25 mouse cellular contexts compared by ENCODE assay signal in the genomic region with DNA sequence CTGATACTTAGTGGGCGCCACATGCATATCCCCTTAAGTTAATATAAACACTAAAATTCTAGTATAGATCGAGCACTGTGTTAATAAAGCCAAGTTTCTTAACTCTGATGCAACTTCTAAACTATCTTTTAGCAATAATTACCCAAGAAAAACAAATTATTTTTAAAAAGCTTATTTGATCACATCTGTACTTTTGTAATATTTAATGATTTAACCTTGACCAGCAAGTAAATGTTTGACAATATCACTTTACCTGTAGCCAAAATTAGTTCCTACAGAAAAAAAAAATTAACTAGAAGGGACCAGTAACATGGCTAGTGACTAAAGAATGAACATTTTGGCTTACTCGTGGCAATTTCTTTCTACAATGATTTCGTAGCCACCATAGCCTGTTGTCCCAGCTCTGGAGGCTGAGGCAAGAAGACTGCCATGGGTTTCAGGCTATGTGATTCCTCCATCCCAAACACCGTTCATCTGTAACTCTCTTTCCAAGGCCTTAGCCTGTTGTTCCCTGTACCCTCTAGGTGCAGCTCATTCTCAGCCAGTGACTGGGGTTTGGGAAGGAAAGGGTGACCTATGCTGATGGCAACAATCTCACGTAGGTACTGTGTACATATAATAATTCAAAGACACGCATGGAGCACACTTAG. TPM values are rescaled to one million over a fixed set of nuclear protein-coding genes. Genes with fewer than 3 reads are reported as not detected.
DNase-seq lines count a peak whose midpoint lies in the region; ATAC-seq and TF ChIP-seq lines count a peak whose summit lies in the region.
"Had no signal": no experiment of that assay in that cellular context is flagged by ENCODE, and none has a peak within 500 bp of the region (broad histone marks: within the 10 kb centered on the region; RNA-seq: fewer than 3 reads in every experiment).

No protein-coding gene starts in this region.

- H3K4me2 ChIP-seq in kidney, embryonic 16.5 days (replicated peaks; ENCODE audit: low read depth, low read length), result no peak overlapping the region
- H3K4me2 ChIP-seq in liver, postnatal 0 days (ENCODE audit: low read depth, low read length), result no peak overlapping the region
- no peak overlapping the region for H3K4me2 ChIP-seq in liver, embryonic 12.5 days
- H3K4me2 ChIP-seq: embryonic facial prominence, embryonic 12.5 days; embryonic facial prominence, embryonic 15.5 days; heart, embryonic 12.5 days; heart, embryonic 15.5 days; hindbrain, embryonic 14.5 days had no signal

- no peak for TF ChIP-seq POLR2A in kidney, adult 2 months (IDR thresholded peaks at IDR 0.05; ENCODE audit: low read depth, low read length)

- peaks cover 4% of the 10 kb centered on the region; the same call in 1 of the 2 replicates for H3K36me3 ChIP-seq in kidney, adult 2 months (ENCODE audit: control insufficient read depth, insufficient read depth, low read length)
- peaks cover 60% of the 10 kb centered on the region for H3K36me3 ChIP-seq in kidney, embryonic 16.5 days (ENCODE audit: insufficient read depth, low read length)
- H3K36me3 ChIP-seq in liver, postnatal 0 days (replicated peaks; ENCODE audit: insufficient read depth, low read length), result peaks cover 56% of the 10 kb centered on the region
- H3K36me3 ChIP-seq in liver, embryonic 12.5 days, result peaks cover 96% of the 10 kb centered on the region

- H3K4me1 ChIP-seq in kidney, adult 2 months (ENCODE audit: control insufficient read depth, insufficient read depth, low read length), result peaks cover 40% of the 10 kb centered on the region
- no peaks in the 10 kb centered on the region for H3K4me1 ChIP-seq in kidney, embryonic 16.5 days (ENCODE audit: insufficient read depth, low read length)
- peaks cover 11% of the 10 kb centered on the region for H3K4me1 ChIP-seq in liver, postnatal 0 days (ENCODE audit: insufficient read depth)
- no peaks in the 10 kb centered on the region for H3K4me1 ChIP-seq in liver, embryonic 12.5 days
- H3K4me1 ChIP-seq: embryonic facial prominence, embryonic 12.5 days; embryonic facial prominence, embryonic 15.5 days had no signal

- no peaks in the 10 kb centered on the region for H3K27me3 ChIP-seq in kidney, adult 2 months (replicated peaks; ENCODE audit: control insufficient read depth, insufficient read depth, low read length)
- no peaks in the 10 kb centered on the region for H3K27me3 ChIP-seq in kidney, embryonic 16.5 days (ENCODE audit: insufficient read depth, low read length)
- H3K27me3 ChIP-seq in liver, postnatal 0 days (ENCODE audit: insufficient read depth, low read length), result no peaks in the 10 kb centered on the region
- H3K27me3 ChIP-seq in liver, embryonic 12.5 days (replicated peaks), result no peaks in the 10 kb centered on the region
- H3K27me3 ChIP-seq: embryonic facial prominence, embryonic 12.5 days; embryonic facial prominence, embryonic 15.5 days; heart, embryonic 12.5 days; heart, embryonic 15.5 days had no signal

- H3K4me3 ChIP-seq in kidney, adult 2 months (ENCODE audit: insufficient read depth, low read depth, low read length), result no peak overlapping the region
- no peak overlapping the region for H3K4me3 ChIP-seq in kidney, embryonic 16.5 days (ENCODE audit: low read length)
- H3K4me3 ChIP-seq in liver, postnatal 0 days (ENCODE audit: low read depth, low read length), result no peak overlapping the region
- no peak overlapping the region for H3K4me3 ChIP-seq in liver, embryonic 12.5 days
- H3K4me3 ChIP-seq: embryonic facial prominence, embryonic 12.5 days; embryonic facial prominence, embryonic 15.5 days; gastrocnemius, adult 2 months; heart, embryonic 12.5 days; heart, embryonic 15.5 days had no signal

- DNase-seq in kidney, adult 2 months, result peak; percentile 48
- DNase-seq in kidney, adult 11 months, result no peak
- no peak for DNase-seq in kidney, postnatal 25 days
- DNase-seq in liver, postnatal 0 days, result no peak
- DNase-seq: adrenal gland, adult 2 months; adrenal gland, postnatal 14 days; cerebellum, adult 11 months; cerebellum, adult 2 months; cerebellum, adult 9-11 months; cerebellum, postnatal 25 days; forebrain, postnatal 0 days; gastrocnemius, adult 2 months; gastrocnemius, postnatal 14 days; heart, adult 18-20 months; heart, postnatal 10 days; heart, postnatal 4 days had no signal

- no peak for TF ChIP-seq CTCF in kidney, adult 2 months (conservative IDR thresholded peaks at IDR 0.05; ENCODE audit: insufficient read depth, insufficient read length, low read depth, low read length)
- TF ChIP-seq CTCF in liver, postnatal 0 days (IDR thresholded peaks at IDR 0.05; ENCODE audit: low read depth), result no peak

- H3K9ac ChIP-seq in kidney, embryonic 16.5 days (replicated peaks; ENCODE audit: low read length), result no peak overlapping the region
- no peak overlapping the region for H3K9ac ChIP-seq in liver, postnatal 0 days (replicated peaks)
- H3K9ac ChIP-seq in liver, embryonic 12.5 days, result no peak overlapping the region
- H3K9ac ChIP-seq: embryonic facial prominence, embryonic 12.5 days; embryonic facial prominence, embryonic 15.5 days; forebrain, postnatal 0 days; heart, embryonic 12.5 days; heart, embryonic 15.5 days; hindbrain, embryonic 14.5 days had no signal

- H3K27ac ChIP-seq in kidney, adult 2 months (ENCODE audit: insufficient read depth, low read depth, low read length), result peak overlapping the region; percentile 89
- H3K27ac ChIP-seq in kidney, embryonic 16.5 days (ENCODE audit: low read length), result peak overlapping the region; percentile 73
- 0 out of 2 replicates have a peak overlapping the region, but pooled peaks have one; percentile 12 for H3K27ac ChIP-seq in liver, postnatal 0 days (ENCODE audit: low read depth)
- no peak overlapping the region for H3K27ac ChIP-seq in liver, embryonic 12.5 days
- H3K27ac ChIP-seq: embryonic facial prominence, embryonic 12.5 days; embryonic facial prominence, embryonic 15.5 days; heart, embryonic 15.5 days; hindbrain, embryonic 14.5 days had no signal

- 63% methylated on average over 7 of the region's 7 CpGs for WGBS in kidney, adult 2 months
- WGBS in kidney, embryonic 16.5 days, result 87% methylated on average over 7 of the region's 7 CpGs
- WGBS in liver, postnatal 0 days (ENCODE audit: insufficient replicate concordance), result 71% methylated on average over 7 of the region's 7 CpGs
- 77% methylated on average over 7 of the region's 7 CpGs for WGBS in liver, embryonic 12.5 days (ENCODE audit: insufficient replicate concordance)

- TF ChIP-seq EP300 in liver, postnatal 0 days (IDR thresholded peaks at IDR 0.05; ENCODE audit: low read depth), result no peak

- no peaks in the 10 kb centered on the region for H3K9me3 ChIP-seq in kidney, embryonic 16.5 days (ENCODE audit: low read length)
- no peaks in the 10 kb centered on the region for H3K9me3 ChIP-seq in liver, postnatal 0 days (ENCODE audit: low read length)
- no peaks in the 10 kb centered on the region for H3K9me3 ChIP-seq in liver, embryonic 12.5 days (replicated peaks)
- H3K9me3 ChIP-seq: embryonic facial prominence, embryonic 12.5 days; embryonic facial prominence, embryonic 15.5 days; heart, embryonic 12.5 days; heart, embryonic 15.5 days had no signal

- ATAC-seq in kidney, embryonic 16.5 days (ENCODE audit: low FRiP score, low TSS enrichment), result no peak
- ATAC-seq in liver, postnatal 0 days, result no peak
- ATAC-seq in liver, embryonic 12.5 days, result no peak
- ATAC-seq: CD4-positive, CD25-positive, alpha-beta regulatory T cell, adult 4 months; forebrain, embryonic 14.5 days; forebrain, postnatal 0 days had no signal

RNA-seq across cellular contexts. Expression of gene Pum3, which starts 35.2 kb away (rescaled TPM):
- polyA plus RNA-seq in kidney, adult 2 months (2012; rRNA removed), result 13.1 and 15.2 TPM in 2 replicates
- polyA plus RNA-seq in kidney, embryonic 16.5 days (2015; fragmentation: Nextera tagmentation; extraction: Ambion mirVana), result 77.2 and 79.5 TPM in 2 replicates
- polyA plus RNA-seq in liver, postnatal 0 days (2015; fragmentation: Nextera tagmentation; extraction: Ambion mirVana), result 32.7 and 37.8 TPM in 2 replicates
- polyA plus RNA-seq in liver, embryonic 12.5 days (2016; fragmentation: Nextera tagmentation; extraction: Ambion mirVana), result 74.3 and 83.1 TPM in 2 replicates
